8 mouse cellular contexts compared by ENCODE assay signal in genomic region chr17:56693851-56694310, GRCm38 (mm10). TPM values are rescaled to one million over a fixed set of nuclear protein-coding genes. Genes with fewer than 3 reads are reported as not detected.
DNase-seq lines count a peak whose midpoint lies in the region; ATAC-seq and TF ChIP-seq lines count a peak whose summit lies in the region.

No protein-coding gene starts in this region.

- no peak overlapping the region for H3K4me3 ChIP-seq in kidney, adult 2 months (ENCODE audit: insufficient read depth, low read depth, low read length)

- peak; percentile 75 for ATAC-seq in cerebellum, adult (ENCODE audit: insufficient number of reproducible peaks, low FRiP score, low TSS enrichment)

- intact Hi-C loops in gastrocnemius, postnatal 14 days (cut with DNase I; ENCODE audit: low total_unique reads): no loop called here
- intact Hi-C loops in left cerebral cortex, postnatal 25 days (cut with DNase I): no loop called here

- no peak for TF ChIP-seq POLR2A in kidney, adult 2 months (IDR thresholded peaks at IDR 0.05; ENCODE audit: low read depth, low read length)

- H3K27me3 ChIP-seq in kidney, adult 2 months (replicated peaks; ENCODE audit: control insufficient read depth, insufficient read depth, low read length): no peaks in the 10 kb centered on the region

- no peaks in the 10 kb centered on the region; the same call in 1 of the 2 replicates for H3K36me3 ChIP-seq in kidney, adult 2 months (ENCODE audit: control insufficient read depth, insufficient read depth, low read length)

- DNase-seq in gastrocnemius, adult 18-20 months (ENCODE audit: low spot score): peak; percentile 82
- DNase-seq in gastrocnemius, postnatal 14 days: no peak
- peak; percentile 61 to 69 for DNase-seq in gastrocnemius, adult 8-10 months (ENCODE audit: low spot score in 2 of 2)
- DNase-seq in kidney, adult 2 months: peak; percentile 70
- peak; percentile 71 to 74 for DNase-seq in left cerebral cortex, postnatal 25 days (ENCODE audit: low spot score in 2 of 2)
- DNase-seq in right cerebral cortex, postnatal 25 days: peak; percentile 26
- no peak for DNase-seq in urinary bladder, postnatal 10 days (ENCODE audit: low spot score)

- no peak for TF ChIP-seq CTCF in kidney, adult 2 months (conservative IDR thresholded peaks at IDR 0.05; ENCODE audit: insufficient read depth, insufficient read length, low read depth, low read length)

- H3K27ac ChIP-seq in kidney, adult 2 months (ENCODE audit: insufficient read depth, low read depth, low read length): no peak overlapping the region

- H3K4me1 ChIP-seq in kidney, adult 2 months (ENCODE audit: control insufficient read depth, insufficient read depth, low read length): no peaks in the 10 kb centered on the region

- 25% methylated on average over 6 of the region's 6 CpGs for WGBS in kidney, adult 2 months

RNA-seq across cellular contexts. Expression of gene Ranbp3, which starts 20.8 kb away (rescaled TPM):
- total RNA-seq in gastrocnemius, adult 18-20 months (2021): 10 to 100 TPM; 36.1 to 39.6 TPM
- 10 to 100 TPM; 34.2 to 35.1 TPM for total RNA-seq in gastrocnemius, postnatal 14 days (2021)
- total RNA-seq in gastrocnemius, adult 8-10 months (2022): 10 to 100 TPM; 36.5 to 40.7 (median 39.7) TPM
- polyA plus RNA-seq in kidney, adult 2 months (2012; rRNA removed): 48.7 and 58.8 TPM in 2 replicates
- 10 to 100 TPM; 88.4 to 91.3 TPM for total RNA-seq in left cerebral cortex, postnatal 25 days (2021)

RNA-seq across cellular contexts. Expression of gene Ndufa11, which starts 23.7 kb away (rescaled TPM):
- 100 to 1,000 TPM; 420 to 445 TPM for total RNA-seq in gastrocnemius, adult 18-20 months (2021)
- 100 to 1,000 TPM; 433 to 458 TPM for total RNA-seq in gastrocnemius, postnatal 14 days (2021)
- 100 to 1,000 TPM; 325 to 413 (median 358) TPM for total RNA-seq in gastrocnemius, adult 8-10 months (2022)
- polyA plus RNA-seq in kidney, adult 2 months (2012; rRNA removed): 897 and 907 TPM in 2 replicates
- total RNA-seq in left cerebral cortex, postnatal 25 days (2021): 100 to 1,000 TPM; 227 to 237 TPM

RNA-seq across cellular contexts. Expression of gene Vmac, which starts 23.9 kb away (rescaled TPM):
- 1 to 10 TPM; 2.0 to 2.1 TPM for total RNA-seq in gastrocnemius, adult 18-20 months (2021)
- total RNA-seq in gastrocnemius, postnatal 14 days (2021): 1 to 10 TPM; 5.4 to 5.8 TPM
- total RNA-seq in gastrocnemius, adult 8-10 months (2022): 1 to 10 TPM; 1.8 to 3.1 (median 2.4) TPM
- 32.8 and 33.0 TPM in 2 replicates for polyA plus RNA-seq in kidney, adult 2 months (2012; rRNA removed)
- total RNA-seq in left cerebral cortex, postnatal 25 days (2021): 10 to 100 TPM; 11.0 to 12.3 TPM

Comparison
In these comparisons a context has a peak if more than half of its experiments do, and no peak if none do; other contexts are left out.
1. DNase-seq: peak in gastrocnemius, adult 18-20 months (single experiment), gastrocnemius, adult 8-10 months (2 of 2), kidney, adult 2 months (single experiment), left cerebral cortex, postnatal 25 days (2 of 2) and right cerebral cortex, postnatal 25 days (single experiment); none in gastrocnemius, postnatal 14 days (single experiment) and urinary bladder, postnatal 10 days (single experiment).